Mouse (Mus musculus) kidney, postnatal 10 days (tissue): ENCODE results near the gene Gm17949.
"Not testable (repeated sequence)": the region's sequence is repeated elsewhere in the genome, so short reads cannot be mapped to it uniquely, and the experiment has no call there.

Experiments used
- DNase-seq: peaks from one replicate; pipeline ENCODE4 v3.0.0; 2021; ENCODE audit warnings: mixed read lengths

Gene Gm17949

GRCm38 (mm10) chr17:57051679-57052078, 40.4 kb downstream of the Gm17949 start:
- DNase-seq = not testable (repeated sequence)

- DNase-seq = no peak
These were observed 45.0 kb downstream of the Gm17949 start for GRCm38 (mm10) chr17:57056246-57056645.

- DNase-seq = peak; percentile 49
These were observed 47.7 kb downstream of the Gm17949 start, which contains the start of gene Crb3 for GRCm38 (mm10) chr17:57058891-57059485. Gene Crb3, plus strand, starts transcription at chr17:57059105.

- peak; percentile 86 for DNase-seq
These were observed 48.3 kb downstream of the Gm17949 start, which contains the start of gene Slc25a23 for GRCm38 (mm10) chr17:57059486-57059977. Gene Slc25a23, minus strand, starts transcription at chr17:57059863.

GRCm38 (mm10) chr17:57060231-57060801, 49.0 kb downstream of the Gm17949 start:
- DNase-seq = peak; percentile 95

- no peak for DNase-seq
These were observed 49.8 kb downstream of the Gm17949 start for GRCm38 (mm10) chr17:57061069-57061468.

GRCm38 (mm10) chr17:57062011-57062521, 50.8 kb downstream of the Gm17949 start:
- peak; percentile 86 for DNase-seq

GRCm38 (mm10) chr17:57062548-57062947, 51.3 kb downstream of the Gm17949 start:
- DNase-seq = no peak

- peak; percentile 46 for DNase-seq
These were observed 51.8 kb downstream of the Gm17949 start for GRCm38 (mm10) chr17:57063031-57063430.

- no peak for DNase-seq
These were observed 55.6 kb downstream of the Gm17949 start for GRCm38 (mm10) chr17:57066908-57067307.

- DNase-seq = no peak
These were observed 59.0 kb downstream of the Gm17949 start for GRCm38 (mm10) chr17:57070272-57070671.

GRCm38 (mm10) chr17:57070699-57071098, 59.4 kb downstream of the Gm17949 start:
- peak; percentile 64 for DNase-seq
